Mouse (Mus musculus): ENCODE results near the gene Mxd1. TPM values are rescaled to one million over a fixed set of nuclear protein-coding genes. Genes with fewer than 3 reads are reported as not detected.

Mxd1 gene
- polyA plus RNA-seq, 1 experiment = 24.0 TPM

DNA sequence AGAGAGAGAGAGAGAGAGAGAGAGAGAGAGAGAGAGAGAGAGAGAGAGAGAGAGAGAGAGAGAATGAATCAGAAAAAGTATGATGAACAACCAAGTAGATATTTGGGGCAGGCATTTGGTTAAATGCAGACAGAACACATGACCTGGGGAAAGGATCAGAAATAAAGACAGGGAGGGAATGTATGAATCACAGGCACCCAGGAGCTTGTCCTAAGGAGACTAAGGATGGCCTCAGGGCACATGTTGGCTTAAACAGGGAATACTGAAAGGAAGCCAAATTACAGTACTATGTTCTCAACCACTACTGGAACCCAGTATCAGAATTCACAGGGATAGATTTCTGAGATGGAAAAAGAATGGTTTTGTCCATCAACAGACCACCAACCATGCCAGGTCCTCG, 18.0 kb upstream of the Mxd1 start:
- Histone ChIP-seq H3K36me3 (ENCODE audit: control insufficient read depth, insufficient read depth, low read length) (peaks cover 3% of the 10 kb centered on the region), H3K4me1 (ENCODE audit: control insufficient read depth, insufficient read depth, insufficient read length) (no peaks in the 10 kb centered on the region; the same call in none of the 2 replicates), H3K4me3 (ENCODE audit: extremely low read depth, insufficient read depth, insufficient read length) (no peak overlapping the region), H3K27me3 (ENCODE audit: control insufficient read depth, insufficient read depth, low read length) (no peaks in the 10 kb centered on the region), H3K27ac (ENCODE audit: insufficient read depth, low read length) (no peak overlapping the region)
- TF ChIP-seq POLR2A (IDR thresholded peaks at IDR 0.05; ENCODE audit: low read depth, low read length) = no peak
- no peak for DNase-seq (ENCODE audit: low read depth in 1 of 2, low spot score in 2 of 2)
- 85% methylated on average over 1 of the region's 1 CpGs for WGBS

DNA sequence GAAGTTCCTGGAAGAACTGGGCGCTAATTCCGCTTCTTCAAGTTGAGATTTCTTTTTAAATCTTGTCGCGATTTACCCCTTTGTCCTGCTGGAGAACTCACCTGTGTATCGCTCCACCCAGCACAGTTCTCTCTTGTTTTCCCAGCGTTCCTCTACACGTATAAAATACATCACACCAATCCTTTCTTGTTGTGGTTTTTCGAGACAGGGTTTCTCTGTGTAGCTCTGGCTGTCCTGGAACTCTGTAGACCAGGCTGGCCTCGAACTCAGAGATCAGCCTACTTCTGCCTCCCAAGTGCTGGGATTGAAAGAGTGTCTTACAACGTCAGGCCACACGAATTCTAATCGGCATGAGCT, 15.7 kb upstream of the Mxd1 start:
- TF ChIP-seq POLR2A (IDR thresholded peaks at IDR 0.05; ENCODE audit: low read depth, low read length) (no peak), CTCF (IDR thresholded peaks at IDR 0.05; ENCODE audit: extremely low read depth, insufficient read depth, insufficient read length, insufficient replicate concordance) (no peak)
- WGBS = 38% methylated on average over 12 of the region's 12 CpGs
- peak overlapping the region; percentile 98; the same call in 1 of the 2 replicates for H3K4me3 ChIP-seq (ENCODE audit: extremely low read depth, insufficient read depth, insufficient read length)
- no peaks in the 10 kb centered on the region for H3K27me3 ChIP-seq (ENCODE audit: control insufficient read depth, insufficient read depth, low read length)
- no peak for DNase-seq (ENCODE audit: low read depth in 1 of 2, low spot score in 2 of 2)
- no peaks in the 10 kb centered on the region; the same call in none of the 2 replicates for H3K4me1 ChIP-seq (ENCODE audit: control insufficient read depth, insufficient read depth, insufficient read length)
- H3K27ac ChIP-seq (ENCODE audit: insufficient read depth, low read length) = peak overlapping the region; percentile 30; the same call in 1 of the 2 replicates
- H3K36me3 ChIP-seq (ENCODE audit: control insufficient read depth, insufficient read depth, low read length) = peaks cover 10% of the 10 kb centered on the region

- Histone ChIP-seq H3K4me1 (ENCODE audit: control insufficient read depth, insufficient read depth, insufficient read length) (no peaks in the 10 kb centered on the region; the same call in none of the 2 replicates), H3K36me3 (ENCODE audit: control insufficient read depth, insufficient read depth, low read length) (peaks cover 13% of the 10 kb centered on the region), H3K27me3 (ENCODE audit: control insufficient read depth, insufficient read depth, low read length) (no peaks in the 10 kb centered on the region), H3K27ac (ENCODE audit: insufficient read depth, low read length) (peak within 1 kb of the TSS; percentile 68), H3K4me3 (ENCODE audit: extremely low read depth, insufficient read depth, insufficient read length) (peak within 1 kb of the TSS; percentile 98)
- WGBS = 2% methylated on average over 36 of the region's 36 CpGs
- TF ChIP-seq CTCF (IDR thresholded peaks at IDR 0.05; ENCODE audit: extremely low read depth, insufficient read depth, insufficient read length, insufficient replicate concordance) = no peak
- TF ChIP-seq POLR2A (IDR thresholded peaks at IDR 0.05; ENCODE audit: low read depth, low read length) = peak; percentile 76
- peak; percentile 85 to 86 for DNase-seq (ENCODE audit: low read depth in 1 of 2, low spot score in 2 of 2)
Measured at GRCm38 (mm10) chr6:86683872-86684654, 15.1 kb upstream of the Mxd1 start, which contains the start of gene Snrnp27. Gene Snrnp27 (minus strand): TSS chr6:86684522.

GRCm38 (mm10) chr6:86681289-86681688, 12.3 kb upstream of the Mxd1 start:
- no peaks in the 10 kb centered on the region; the same call in none of the 2 replicates for H3K4me1 ChIP-seq (ENCODE audit: control insufficient read depth, insufficient read depth, insufficient read length)
- DNase-seq (ENCODE audit: low read depth in 1 of 2, low spot score in 2 of 2) = no peak
- 89% methylated on average over 3 of the region's 3 CpGs for WGBS
- no peak overlapping the region for H3K27ac ChIP-seq (ENCODE audit: insufficient read depth, low read length)
- TF ChIP-seq POLR2A (IDR thresholded peaks at IDR 0.05; ENCODE audit: low read depth, low read length) = no peak
- no peak for TF ChIP-seq CTCF (IDR thresholded peaks at IDR 0.05; ENCODE audit: extremely low read depth, insufficient read depth, insufficient read length, insufficient replicate concordance)
- H3K36me3 ChIP-seq (ENCODE audit: control insufficient read depth, insufficient read depth, low read length) = peaks cover 20% of the 10 kb centered on the region
- H3K4me3 ChIP-seq (ENCODE audit: extremely low read depth, insufficient read depth, insufficient read length) = no peak overlapping the region
- H3K27me3 ChIP-seq (ENCODE audit: control insufficient read depth, insufficient read depth, low read length) = no peaks in the 10 kb centered on the region

GRCm38 (mm10) chr6:86678341-86678740, 9.4 kb upstream of the Mxd1 start:
- 64% methylated on average over 6 of the region's 6 CpGs for WGBS
- Histone ChIP-seq H3K36me3 (ENCODE audit: control insufficient read depth, insufficient read depth, low read length) (peaks cover 28% of the 10 kb centered on the region), H3K4me3 (ENCODE audit: extremely low read depth, insufficient read depth, insufficient read length) (no peak overlapping the region), H3K27ac (ENCODE audit: insufficient read depth, low read length) (no peak overlapping the region), H3K4me1 (ENCODE audit: control insufficient read depth, insufficient read depth, insufficient read length) (no peaks in the 10 kb centered on the region), H3K27me3 (ENCODE audit: control insufficient read depth, insufficient read depth, low read length) (no peaks in the 10 kb centered on the region)
- TF ChIP-seq CTCF (IDR thresholded peaks at IDR 0.05; ENCODE audit: extremely low read depth, insufficient read depth, insufficient read length, insufficient replicate concordance) (no peak), POLR2A (IDR thresholded peaks at IDR 0.05; ENCODE audit: low read depth, low read length) (no peak)
- no peak for DNase-seq (ENCODE audit: low read depth in 1 of 2, low spot score in 2 of 2)

DNA sequence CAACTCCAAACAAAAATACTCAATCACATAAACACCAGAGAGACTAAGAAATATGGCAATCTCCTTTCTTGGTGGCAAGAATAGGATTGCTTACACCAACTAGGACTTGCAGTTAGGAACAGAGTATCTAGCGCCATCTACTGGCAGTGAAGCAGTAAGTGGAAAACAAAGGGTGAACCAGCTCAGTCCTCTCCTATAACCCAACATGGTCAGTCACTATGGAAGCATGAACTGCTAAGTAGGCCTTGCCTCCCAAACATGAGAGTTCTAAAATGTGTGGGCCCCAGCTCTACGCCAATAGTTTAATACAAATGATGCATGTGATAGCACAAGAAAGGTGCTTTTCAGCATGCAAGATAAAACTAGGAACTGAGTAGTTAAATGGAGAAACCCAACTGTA, 1.9 kb upstream of the Mxd1 start:
- peak; percentile 36 to 71 for DNase-seq (ENCODE audit: low read depth in 1 of 2, low spot score in 2 of 2)
- Histone ChIP-seq H3K27ac (ENCODE audit: insufficient read depth, low read length) (no peak overlapping the region), H3K27me3 (ENCODE audit: control insufficient read depth, insufficient read depth, low read length) (no peaks in the 10 kb centered on the region), H3K4me3 (ENCODE audit: extremely low read depth, insufficient read depth, insufficient read length) (no peak overlapping the region), H3K4me1 (ENCODE audit: control insufficient read depth, insufficient read depth, insufficient read length) (peaks cover 5% of the 10 kb centered on the region; the same call in 1 of the 2 replicates), H3K36me3 (ENCODE audit: control insufficient read depth, insufficient read depth, low read length) (peaks cover 13% of the 10 kb centered on the region)
- WGBS = 20% methylated on average over 2 of the region's 2 CpGs
- TF ChIP-seq CTCF (IDR thresholded peaks at IDR 0.05; ENCODE audit: extremely low read depth, insufficient read depth, insufficient read length, insufficient replicate concordance) = peak; percentile 57; the same call in 1 of the 2 replicates
- TF ChIP-seq POLR2A (IDR thresholded peaks at IDR 0.05; ENCODE audit: low read depth, low read length) = no peak

- peak overlapping the region; percentile 58; the same call in 1 of the 2 replicates for H3K4me3 ChIP-seq (ENCODE audit: extremely low read depth, insufficient read depth, insufficient read length)
- DNase-seq (ENCODE audit: low read depth in 1 of 2, low spot score in 2 of 2) = peak; percentile 99
- peaks cover 6% of the 10 kb centered on the region; the same call in 1 of the 2 replicates for H3K4me1 ChIP-seq (ENCODE audit: control insufficient read depth, insufficient read depth, insufficient read length)
- peak overlapping the region; percentile 87 for H3K27ac ChIP-seq (ENCODE audit: insufficient read depth, low read length)
- WGBS = 1% methylated on average over 36 of the region's 37 CpGs
- TF ChIP-seq CTCF (IDR thresholded peaks at IDR 0.05; ENCODE audit: extremely low read depth, insufficient read depth, insufficient read length, insufficient replicate concordance) (no peak), POLR2A (IDR thresholded peaks at IDR 0.05; ENCODE audit: low read depth, low read length) (no peak)
- peaks cover 7% of the 10 kb centered on the region for H3K36me3 ChIP-seq (ENCODE audit: control insufficient read depth, insufficient read depth, low read length)
- no peaks in the 10 kb centered on the region for H3K27me3 ChIP-seq (ENCODE audit: control insufficient read depth, insufficient read depth, low read length)
Measured at GRCm38 (mm10) chr6:86669240-86669727, 323 bp upstream of the Mxd1 start.

Measured in spleen, adult 2 months (tissue).